Mouse (Mus musculus): ENCODE measurements at regions not wholly inside any gene's neighbourhood (a gene's known extent, or its start where the extent isn't known, plus 50 kb on each side); places are given as distances from the start of the nearest gene placed in this dataset.
A peak's percentile ranks its signal among the peaks of the same experiment; 100 is the strongest.

DNA sequence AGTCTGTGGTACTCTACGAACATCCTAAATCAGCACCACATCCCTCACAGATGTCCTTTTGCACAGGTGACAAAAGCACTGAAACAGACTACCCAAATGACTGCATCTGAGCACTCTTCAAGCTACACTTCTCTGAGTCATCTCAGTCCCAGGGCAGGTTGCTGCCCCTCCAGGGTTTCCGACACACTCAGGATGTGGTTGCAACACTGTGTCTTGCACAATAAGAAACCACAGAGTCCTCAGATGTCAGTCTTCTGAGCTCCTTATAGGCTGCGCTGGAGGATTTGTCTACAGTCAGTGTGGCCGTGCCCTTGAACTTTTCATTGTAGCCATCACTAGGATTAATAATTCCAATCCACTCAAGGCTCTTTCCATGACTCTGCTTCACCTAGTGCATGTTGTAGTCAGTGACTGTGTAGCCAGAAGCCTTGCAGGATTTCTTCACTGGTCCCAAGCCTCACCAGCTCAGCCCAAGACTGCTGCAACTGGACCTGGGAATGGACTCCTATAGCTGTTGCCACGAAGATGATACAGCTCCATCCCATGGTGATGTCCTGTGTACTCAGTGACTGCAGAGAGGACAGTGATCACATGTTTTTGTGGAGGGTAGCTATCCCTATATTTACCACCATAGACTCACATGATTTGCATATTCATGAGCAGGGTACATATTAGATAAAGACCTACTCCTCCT is 1103.3 kb upstream of the Tenm3 start:
- ATAC-seq (replicated peaks; ENCODE audit: poor library complexity, severe bottlenecking), result peak; percentile 95

DNA sequence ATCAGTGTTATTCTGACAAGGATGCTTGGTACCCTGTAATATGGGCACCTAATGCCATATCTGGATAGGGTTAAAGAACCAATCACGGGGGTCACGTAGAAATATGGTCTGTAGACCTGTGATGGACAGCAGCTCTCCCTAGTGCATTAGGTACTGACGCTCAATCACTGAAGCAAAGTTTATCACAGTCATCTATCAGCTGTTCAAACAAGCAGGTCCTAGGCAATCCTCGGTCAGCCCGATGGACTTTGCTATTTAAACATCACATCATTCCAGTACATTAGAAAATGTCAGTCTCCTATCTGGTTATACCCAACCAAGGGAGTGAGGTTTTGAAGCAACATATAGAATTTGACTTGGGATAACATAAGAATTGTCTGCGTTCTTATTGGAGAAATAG is 1088.4 kb upstream of the Tenm3 start:
- no peak for ATAC-seq (replicated peaks; ENCODE audit: poor library complexity, severe bottlenecking)

DNA sequence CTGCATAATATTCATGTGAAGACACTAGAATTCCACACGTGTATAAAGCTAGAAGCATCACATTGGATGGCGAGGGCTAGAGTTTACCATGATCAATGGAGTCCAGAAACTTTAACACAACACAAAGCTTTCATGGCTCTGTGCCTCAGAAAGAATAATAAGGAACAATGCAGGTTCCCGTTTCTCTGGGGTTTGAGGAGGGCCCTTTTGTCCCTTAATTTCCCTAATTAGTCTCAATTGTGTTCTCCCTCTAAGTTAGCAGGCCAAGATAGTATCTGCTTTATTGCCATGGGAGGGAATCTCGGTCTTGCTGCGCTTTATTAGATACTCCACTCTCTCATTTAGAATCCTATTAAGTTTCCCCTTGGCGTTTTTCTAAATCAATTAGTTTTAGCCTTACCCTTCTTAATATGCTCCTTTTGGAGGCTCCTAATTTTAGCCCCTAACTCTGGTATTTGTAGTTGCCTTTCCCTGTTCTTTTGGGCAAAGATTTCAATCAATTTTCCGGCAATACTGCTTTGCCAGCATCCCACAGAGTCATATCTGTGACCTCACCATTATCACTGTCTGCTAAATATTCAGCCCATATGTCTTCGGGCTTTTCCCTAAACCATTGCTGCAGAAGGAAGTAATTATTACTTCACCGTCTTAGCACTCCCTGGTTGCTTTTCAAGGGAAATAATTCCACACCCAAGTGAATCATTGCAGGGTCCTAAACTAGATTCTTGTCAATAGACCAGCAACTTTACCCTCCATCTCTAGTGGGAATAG is 1082.8 kb upstream of the Tenm3 start:
- no peak for ATAC-seq (replicated peaks; ENCODE audit: poor library complexity, severe bottlenecking)

DNA sequence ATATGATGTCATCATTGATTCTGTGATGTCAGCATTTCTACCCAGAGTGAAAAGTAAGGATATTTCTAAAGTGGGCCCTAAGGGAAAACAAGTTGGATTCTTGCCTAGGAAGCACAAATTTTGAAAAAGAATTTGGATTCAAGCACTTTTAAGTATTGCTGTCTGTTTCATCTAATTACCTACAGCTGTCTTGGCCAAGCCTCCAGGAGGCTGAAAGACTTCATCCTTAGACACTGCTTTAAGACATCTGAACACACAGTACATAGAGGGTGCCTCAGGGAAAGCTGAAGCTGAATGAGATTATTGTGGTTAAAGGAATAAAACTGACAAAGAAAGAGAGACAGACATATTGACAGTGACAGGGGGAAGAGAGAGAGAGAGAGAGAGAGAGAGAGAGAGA is 1061.3 kb upstream of the Tenm3 start:
- no peak for ATAC-seq (replicated peaks; ENCODE audit: poor library complexity, severe bottlenecking)

DNA sequence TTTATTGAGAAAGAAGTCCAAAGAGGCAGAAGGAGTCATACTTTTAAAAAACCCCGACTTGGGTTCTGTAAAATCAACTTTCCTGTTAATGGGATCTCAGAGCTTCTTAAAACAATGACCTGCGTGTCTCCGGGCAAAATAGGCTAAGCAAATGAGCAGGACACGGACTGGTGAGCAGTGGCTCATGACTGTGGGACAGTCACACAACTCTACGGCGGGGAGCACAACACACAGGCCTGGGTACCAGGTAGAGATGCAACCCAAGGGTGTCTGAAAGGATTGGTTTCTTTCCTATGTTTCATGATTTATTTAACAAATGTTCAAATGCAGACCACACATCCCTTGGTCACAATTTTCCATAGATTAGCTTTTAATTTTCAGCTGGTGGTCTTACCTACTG is 1058.3 kb upstream of the Tenm3 start:
- no peak for ATAC-seq (replicated peaks; ENCODE audit: poor library complexity, severe bottlenecking)

DNA sequence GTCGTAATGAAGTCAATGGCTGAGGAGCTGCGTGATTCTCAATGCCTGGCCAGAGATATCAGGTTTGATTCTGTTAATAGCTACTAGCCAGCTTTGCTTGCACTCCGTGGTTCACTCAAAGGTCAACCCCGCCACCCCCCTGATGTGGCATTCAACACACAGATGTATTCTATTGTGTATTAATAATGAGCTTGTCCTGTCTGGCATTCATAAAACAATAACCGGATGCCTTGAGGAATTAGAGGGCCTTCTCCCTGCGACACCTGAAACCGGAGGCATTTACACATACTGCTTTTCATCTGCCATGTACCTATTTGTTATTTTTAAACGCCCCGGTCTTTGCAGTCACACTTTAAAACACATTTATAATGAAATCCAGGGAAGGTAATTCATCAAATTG is 1057.8 kb upstream of the Tenm3 start:
- no peak for ATAC-seq (replicated peaks; ENCODE audit: poor library complexity, severe bottlenecking)
